Mouse (Mus musculus): ENCODE data around the gene Nmur1.

GRCm38 (mm10) chr1:86423879-86424278 is 2.1 kb downstream of the Nmur1 start:
- TF ChIP-seq CTCF (IDR thresholded peaks at IDR 0.05; ENCODE audit: low read depth) = no peak
- TF ChIP-seq EP300 (IDR thresholded peaks at IDR 0.05; ENCODE audit: low read depth) = no peak
